Mouse (Mus musculus) spleen, adult 2 months (tissue): ENCODE results near the gene Plekha4. TPM values are rescaled to one million over a fixed set of nuclear protein-coding genes. Genes with fewer than 3 reads are reported as not detected.

Experiments used
- DNase-seq, 2 experiments: peaks; one replicate each; pipeline versions ENCODE4 v3.0.0 to v3.0.0-alpha.2; 2012 to 2021; ENCODE audit warnings: low spot score in 2 of 2, low read depth in 1 of 2
- H3K27ac ChIP-seq: fragments of 200-500 bp; 2 replicates; pipeline ENCODE4 v1.5.1; 2012; ENCODE audit warnings: low read length, inconsistent platforms; ENCODE audit not compliant: insufficient read depth
- H3K27me3 ChIP-seq: fragments of 200-500 bp; 2 replicates; pipeline ENCODE4 v1.6.1; 2012; ENCODE audit warnings: mild to moderate bottlenecking, moderate library complexity, low read length, inconsistent platforms; ENCODE audit not compliant: control insufficient read depth, insufficient read depth
- H3K36me3 ChIP-seq: fragments of 200-500 bp; 2 replicates; pipeline ENCODE4 v1.6.1; 2012; ENCODE audit warnings: mild to moderate bottlenecking, low read length, inconsistent platforms; ENCODE audit not compliant: control insufficient read depth, insufficient read depth
- H3K4me1 ChIP-seq: fragments of 200-500 bp; 2 replicates; pipeline ENCODE4 v1.6.1; 2011; ENCODE audit warnings: inconsistent platforms; ENCODE audit not compliant: control insufficient read depth, insufficient read depth, insufficient read length
- H3K4me3 ChIP-seq: fragments of 200-500 bp; 2 replicates; pipeline ENCODE4 v1.5.1; 2011; ENCODE audit warnings: mild to moderate bottlenecking, inconsistent platforms; ENCODE audit not compliant: insufficient read depth, insufficient read length; ENCODE audit errors: extremely low read depth
- CTCF ChIP-seq: fragments of 200-500 bp; IDR thresholded peaks from 2 replicates; pipeline ENCODE4 v1.5.1; 2011; ENCODE audit warnings: mild to moderate bottlenecking, inconsistent platforms; ENCODE audit not compliant: insufficient read depth, insufficient read length, insufficient replicate concordance; ENCODE audit errors: extremely low read depth
- POLR2A ChIP-seq: fragments of 200-500 bp; IDR thresholded peaks from 2 replicates; pipeline ENCODE4 v1.6.1; 2011; ENCODE audit warnings: low read depth, low read length, inconsistent platforms
- WGBS: fragments of 180-500 bp; shearing (Covaris S2); methylation state at CpG from one replicate; pipeline ENCODE4 v1.1.7; 2018; 5-methylcytosine and 5-hydroxymethylcytosine counted together
- polyA plus RNA-seq: library from polyadenylated mRNA; depleted of rRNA; stranded (reverse); fragments of >200 nt; gene quantifications from 2 replicates; pipeline ENCODE4 v1.2.3, GENCODE M21; 2012; rRNA removed

Plekha4 gene
- polyA plus RNA-seq, 1 experiment = 6.5 TPM

DNA sequence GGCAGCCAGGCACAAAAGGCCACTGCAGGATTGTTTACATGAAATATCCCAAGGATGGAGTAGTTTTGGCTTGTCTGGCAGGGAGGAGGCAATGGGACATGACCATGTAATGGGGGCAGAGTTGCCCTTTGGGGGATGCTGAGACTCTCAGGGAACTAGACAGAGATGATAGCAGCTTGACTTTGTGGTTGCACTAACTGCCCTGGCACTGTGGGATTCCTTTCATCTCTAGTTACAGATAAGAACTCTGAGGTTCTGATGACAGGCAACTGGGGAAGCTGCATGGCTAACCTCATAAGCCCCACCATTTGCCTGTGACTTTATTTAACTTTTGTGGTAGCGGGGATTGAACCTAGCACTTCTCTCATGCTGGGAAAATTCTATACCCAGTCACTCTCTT lies 70.0 kb downstream of the Plekha4 start:
- no peaks in the 10 kb centered on the region for H3K36me3 ChIP-seq
- no peak overlapping the region for H3K27ac ChIP-seq
- DNase-seq = no peak
- peaks cover 7% of the 10 kb centered on the region; the same call in 1 of the 2 replicates for H3K4me1 ChIP-seq
- no peak for TF ChIP-seq CTCF
- H3K27me3 ChIP-seq = no peaks in the 10 kb centered on the region
- 61% methylated on average over 1 of the region's 1 CpGs for WGBS
- H3K4me3 ChIP-seq = no peak overlapping the region

DNA sequence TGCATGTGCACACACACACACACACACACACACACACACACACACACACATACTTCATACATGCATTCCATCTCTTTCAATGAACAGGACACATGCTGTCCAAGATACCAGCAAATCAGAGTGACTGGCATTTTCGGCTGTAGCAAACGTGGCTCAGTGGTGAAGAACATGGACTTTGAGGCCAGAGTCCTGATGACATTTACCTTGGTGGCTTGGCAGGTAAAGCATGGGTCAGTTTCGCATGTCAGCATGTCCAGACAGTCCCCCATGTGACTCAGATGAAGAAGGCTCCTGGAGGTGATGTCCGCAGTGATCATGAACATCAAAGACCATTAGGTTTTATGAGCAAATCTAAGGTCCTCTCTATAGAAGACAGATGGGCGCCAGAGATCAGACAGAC lies 70.9 kb downstream of the Plekha4 start:
- WGBS = 91% methylated on average over 5 of the region's 5 CpGs
- no peaks in the 10 kb centered on the region for H3K36me3 ChIP-seq
- H3K27ac ChIP-seq = no peak overlapping the region
- no peaks in the 10 kb centered on the region for H3K27me3 ChIP-seq
- H3K4me3 ChIP-seq = no peak overlapping the region
- peaks cover 2% of the 10 kb centered on the region; the same call in 1 of the 2 replicates for H3K4me1 ChIP-seq
- no peak for DNase-seq
- TF ChIP-seq POLR2A (no peak), CTCF (no peak)

DNA sequence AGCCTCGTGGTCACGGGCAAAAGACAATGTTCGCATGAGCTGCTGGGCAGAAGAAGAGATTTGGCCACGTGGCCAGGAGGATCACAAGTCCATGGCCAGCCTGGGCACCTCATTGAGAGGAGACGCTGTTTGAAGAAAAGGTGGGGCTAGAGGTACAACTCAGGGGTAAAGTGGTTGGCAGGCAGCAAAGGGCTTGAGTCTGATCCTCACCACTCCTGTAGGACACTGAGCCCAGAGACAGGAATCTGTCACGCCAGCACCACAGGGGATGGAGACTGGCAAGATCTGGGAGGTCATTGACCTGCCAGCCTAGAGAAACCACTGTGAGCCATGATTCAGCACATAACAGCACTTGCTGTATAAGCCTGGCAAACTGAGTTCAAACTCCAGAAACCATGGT lies 71.4 kb downstream of the Plekha4 start:
- no peaks in the 10 kb centered on the region for H3K4me1 ChIP-seq
- 88% methylated on average over 6 of the region's 6 CpGs for WGBS
- no peaks in the 10 kb centered on the region for H3K27me3 ChIP-seq
- DNase-seq = no peak
- no peaks in the 10 kb centered on the region for H3K36me3 ChIP-seq
- TF ChIP-seq CTCF (no peak), POLR2A (no peak)
- H3K27ac ChIP-seq = no peak overlapping the region
- no peak overlapping the region for H3K4me3 ChIP-seq

DNA sequence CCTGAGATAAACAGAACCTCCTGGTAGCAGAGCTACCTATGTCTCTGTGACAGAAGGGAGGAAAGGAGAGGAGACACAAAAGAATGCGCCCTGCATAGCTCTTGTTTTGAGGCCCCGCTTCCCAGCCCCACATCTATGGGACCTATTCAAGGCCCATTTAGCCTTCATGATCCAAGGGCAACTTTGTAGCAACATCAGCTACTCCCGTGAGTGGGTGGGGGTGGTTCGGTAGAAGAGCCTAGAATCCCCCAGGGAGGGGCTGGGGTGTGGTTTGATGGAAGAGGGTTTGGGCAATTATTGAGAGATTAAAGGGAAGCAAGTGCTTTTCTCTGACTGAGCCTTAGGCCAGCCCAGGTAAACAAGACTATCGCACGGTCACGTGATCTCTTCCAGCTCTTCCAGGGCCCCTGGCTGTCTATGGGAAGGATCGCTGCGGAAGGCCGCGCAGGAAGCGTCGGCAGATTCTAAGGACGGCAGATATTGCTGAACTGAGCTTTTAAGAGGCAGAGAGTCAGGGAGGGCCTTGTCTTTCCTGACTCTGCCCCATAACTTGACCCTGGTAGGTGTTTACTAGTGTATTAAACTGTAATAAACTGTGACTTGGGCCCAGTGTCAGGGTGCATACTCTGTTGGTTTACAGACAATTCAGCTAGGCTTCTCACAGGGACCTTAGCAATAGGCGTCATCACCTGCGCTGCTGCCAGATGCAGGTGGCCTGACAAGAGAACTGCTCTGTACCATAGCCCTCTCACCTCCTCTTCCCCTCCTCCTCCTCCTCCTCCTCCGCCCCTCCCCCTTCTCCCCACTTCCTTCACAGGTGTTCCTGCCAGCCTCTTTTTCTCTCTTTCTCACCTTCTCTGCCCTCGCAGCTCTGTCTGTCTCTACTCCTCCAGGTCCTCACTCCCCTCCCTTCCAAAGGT lies 73.1 kb downstream of the Plekha4 start:
- H3K4me3 ChIP-seq = no peak overlapping the region
- no peaks in the 10 kb centered on the region for H3K36me3 ChIP-seq
- DNase-seq = no peak
- no peaks in the 10 kb centered on the region for H3K27me3 ChIP-seq
- H3K4me1 ChIP-seq = no peaks in the 10 kb centered on the region
- 80% methylated on average over 18 of the region's 18 CpGs for WGBS
- no peak for TF ChIP-seq POLR2A
- no peak for TF ChIP-seq CTCF
- no peak overlapping the region for H3K27ac ChIP-seq

Other genes starting within 250 kb of the Plekha4 start
- gene Slc6a21, start 248.8 kb upstream of the Plekha4 start, polyA plus RNA-seq = 0.27 and 0.43 TPM in 2 replicates
- 7.9 and 10.0 TPM in 2 replicates for gene Trpm4, start 192.6 kb upstream of the Plekha4 start, polyA plus RNA-seq
- 0.04 and 0.09 TPM in 2 replicates for gene Hrc, start 191.0 kb upstream of the Plekha4 start, polyA plus RNA-seq
- 0.22 and 0.27 TPM in 2 replicates for gene Ppfia3, start 159.3 kb upstream of the Plekha4 start, polyA plus RNA-seq
- gene Lin7b, start 155.7 kb upstream of the Plekha4 start, polyA plus RNA-seq = 0.90 and 2.1 TPM in 2 replicates
- 273 and 277 TPM in 2 replicates for gene Snrnp70, start 130.6 kb upstream of the Plekha4 start, polyA plus RNA-seq
- 0.04 and 0.05 TPM in 2 replicates for gene Kcna7, start 120.7 kb upstream of the Plekha4 start, polyA plus RNA-seq
- 0.12 and 0.33 TPM in 2 replicates for gene Ntf5, start 112.6 kb upstream of the Plekha4 start, polyA plus RNA-seq
- gene Lhb, start 105.5 kb upstream of the Plekha4 start, polyA plus RNA-seq = not detected in 2 replicates
- 12.4 and 14.4 TPM in 2 replicates for gene Gys1, start 91.5 kb upstream of the Plekha4 start, polyA plus RNA-seq
- 55.3 and 56.0 TPM in 2 replicates for gene Ruvbl2, start 88.2 kb upstream of the Plekha4 start, polyA plus RNA-seq
- gene Ftl1, start 66.4 kb upstream of the Plekha4 start, polyA plus RNA-seq = 2,804 and 3,579 TPM in 2 replicates
- gene Bax, start 59.4 kb upstream of the Plekha4 start, polyA plus RNA-seq = 129 and 163 TPM in 2 replicates
- 0.04 and 0.49 TPM in 2 replicates for gene Tulp2, start 44.5 kb upstream of the Plekha4 start, polyA plus RNA-seq
- gene Gm45808, start 39.5 kb upstream of the Plekha4 start, polyA plus RNA-seq = 0.13 TPM in 1 of 2 replicates, not detected in the other
- 1.5 and 1.6 TPM in 2 replicates for gene Dhdh, start 37.5 kb upstream of the Plekha4 start, polyA plus RNA-seq
- gene Nucb1, start 15.9 kb upstream of the Plekha4 start, polyA plus RNA-seq = 171 and 188 TPM in 2 replicates
- 99.5 and 119 TPM in 2 replicates for gene Ppp1r15a, start 62 bp upstream of the Plekha4 start, polyA plus RNA-seq
- gene Hsd17b14, start 28.6 kb downstream of the Plekha4 start, polyA plus RNA-seq = 1.7 TPM in 2 replicates
- 50.8 and 55.6 TPM in 2 replicates for gene Bcat2, start 43.8 kb downstream of the Plekha4 start, polyA plus RNA-seq
- gene Fgf21, start 89.2 kb downstream of the Plekha4 start, polyA plus RNA-seq = 0.90 and 2.8 TPM in 2 replicates
- 0.71 and 1.1 TPM in 2 replicates for gene Fut1, start 91.0 kb downstream of the Plekha4 start, polyA plus RNA-seq
- gene Izumo1, start 95.5 kb downstream of the Plekha4 start, polyA plus RNA-seq = 0.46 and 0.63 TPM in 2 replicates
- gene Rasip1, start 101.2 kb downstream of the Plekha4 start, polyA plus RNA-seq = 18.8 and 20.1 TPM in 2 replicates
- 2.5 and 2.7 TPM in 2 replicates for gene Mamstr, start 113.6 kb downstream of the Plekha4 start, polyA plus RNA-seq
- 0.04 TPM in 1 of 2 replicates, not detected in the other for gene Fut2, start 140.1 kb downstream of the Plekha4 start, polyA plus RNA-seq
- 2.2 and 5.1 TPM in 2 replicates for gene Ntn5, start 157.7 kb downstream of the Plekha4 start, polyA plus RNA-seq
- 0.68 and 1.5 TPM in 2 replicates for gene Sec1, start 168.1 kb downstream of the Plekha4 start, polyA plus RNA-seq
- gene Car11, start 173.5 kb downstream of the Plekha4 start, polyA plus RNA-seq = 2.4 and 4.6 TPM in 2 replicates
- gene Dbp, start 178.8 kb downstream of the Plekha4 start, polyA plus RNA-seq = 20.0 and 30.1 TPM in 2 replicates
- gene Rpl18, start 189.1 kb downstream of the Plekha4 start, polyA plus RNA-seq = 1,792 and 2,504 TPM in 2 replicates
- 41.0 and 56.3 TPM in 2 replicates for gene Sphk2, start 191.7 kb downstream of the Plekha4 start, polyA plus RNA-seq
- gene Fam83e, start 194.9 kb downstream of the Plekha4 start, polyA plus RNA-seq = 0.09 and 0.26 TPM in 2 replicates
- not detected in 2 replicates for gene Spaca4, start 199.5 kb downstream of the Plekha4 start, polyA plus RNA-seq